Mouse (Mus musculus) common myeloid progenitor, adult 5-6 weeks (primary cell): ENCODE data around the gene Tcp10b. TPM values are rescaled to one million over a fixed set of nuclear protein-coding genes. Genes with fewer than 3 reads are reported as not detected.
A peak's percentile ranks its signal among the peaks of the same experiment; 100 is the strongest.
"Not testable (repeated sequence)": the region's sequence is repeated elsewhere in the genome, so short reads cannot be mapped to it uniquely, and the experiment has no call there.

Experiments
- ATAC-seq: replicated peaks from 2 replicates; pipeline ENCODE4 v1.8.0; 2016; ENCODE audit warnings: low read depth, mild to moderate bottlenecking, moderate TSS enrichment, inconsistent platforms; ENCODE audit not compliant: poor library complexity, severe bottlenecking
- total RNA-seq: library from RNA; stranded (forward); fragments of 200-1000, 187-1606 nt; gene quantifications from 2 replicates; pipeline ENCODE4 v1.2.3, GENCODE M21; 2017

The Tcp10b gene
- 0.09 and 0.58 TPM in 2 replicates for total RNA-seq

GRCm38 (mm10) chr17:13060804-13061203, at the start of gene Tcp10b:
TSS of gene Tcp10b (plus strand) at chr17:13061104.
- not testable (repeated sequence) for ATAC-seq

- no peak for ATAC-seq
Observed at GRCm38 (mm10) chr17:13013316-13013715, 47.6 kb upstream of the Tcp10b start.

- 0 out of 2 replicates have a peak, but pooled peaks have one; percentile 15 for ATAC-seq
Observed at GRCm38 (mm10) chr17:13036627-13037192, 24.2 kb upstream of the Tcp10b start.

GRCm38 (mm10) chr17:13043846-13044673, 16.8 kb upstream of the Tcp10b start:
- ATAC-seq, result peak; percentile 92

GRCm38 (mm10) chr17:13052124-13052813, 8.6 kb upstream of the Tcp10b start, which contains the start of gene Gpr31b:
TSS of gene Gpr31b (minus strand) at chr17:13052296.
- ATAC-seq, result peak; percentile 79

DNA sequence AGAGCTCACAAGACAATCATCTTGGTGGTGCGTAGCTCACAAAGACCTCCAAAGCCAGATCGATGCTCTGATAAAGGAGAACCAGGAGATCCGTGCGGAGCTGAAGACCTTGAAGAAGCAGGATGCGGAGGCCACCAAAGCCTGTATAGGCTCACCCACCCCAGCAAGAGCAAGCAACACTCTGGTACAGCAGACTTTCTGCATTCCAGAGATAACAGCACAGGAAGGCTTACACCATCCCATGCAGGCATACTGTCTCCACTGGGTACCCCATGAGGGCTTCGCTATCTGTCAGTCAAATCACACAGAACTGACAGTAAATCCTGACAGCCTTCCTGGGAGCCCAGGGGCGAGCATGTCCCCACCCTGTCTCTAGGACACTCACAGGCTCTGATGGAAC, 2.0 kb downstream of the Tcp10b start:
- ATAC-seq, result not testable (repeated sequence)

GRCm38 (mm10) chr17:13067864-13068385, 7.0 kb downstream of the Tcp10b start:
- not testable (repeated sequence) for ATAC-seq

DNA sequence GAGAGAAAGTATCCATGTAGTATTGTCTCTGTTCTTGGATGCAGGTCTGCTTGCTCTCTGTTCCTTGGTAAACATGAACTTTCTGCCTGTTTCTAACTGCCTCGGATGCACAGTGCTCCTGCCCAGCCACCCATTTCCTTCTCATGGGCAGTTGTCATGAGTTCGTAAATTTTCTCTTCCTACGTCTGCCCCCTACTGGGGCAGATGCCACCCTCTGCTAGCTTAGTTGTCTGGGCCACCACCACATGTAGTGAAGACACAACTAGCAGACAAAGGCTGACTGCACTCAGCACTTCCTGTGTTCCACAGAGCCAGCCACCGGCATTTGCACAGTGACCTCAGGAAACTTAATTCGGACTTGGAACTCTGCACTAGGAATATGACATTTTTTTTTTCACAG, 8.3 kb downstream of the Tcp10b start:
- ATAC-seq, result peak; percentile 74

- ATAC-seq, result not testable (repeated sequence)
Observed at GRCm38 (mm10) chr17:13091510-13091909, 30.6 kb downstream of the Tcp10b start.

DNA sequence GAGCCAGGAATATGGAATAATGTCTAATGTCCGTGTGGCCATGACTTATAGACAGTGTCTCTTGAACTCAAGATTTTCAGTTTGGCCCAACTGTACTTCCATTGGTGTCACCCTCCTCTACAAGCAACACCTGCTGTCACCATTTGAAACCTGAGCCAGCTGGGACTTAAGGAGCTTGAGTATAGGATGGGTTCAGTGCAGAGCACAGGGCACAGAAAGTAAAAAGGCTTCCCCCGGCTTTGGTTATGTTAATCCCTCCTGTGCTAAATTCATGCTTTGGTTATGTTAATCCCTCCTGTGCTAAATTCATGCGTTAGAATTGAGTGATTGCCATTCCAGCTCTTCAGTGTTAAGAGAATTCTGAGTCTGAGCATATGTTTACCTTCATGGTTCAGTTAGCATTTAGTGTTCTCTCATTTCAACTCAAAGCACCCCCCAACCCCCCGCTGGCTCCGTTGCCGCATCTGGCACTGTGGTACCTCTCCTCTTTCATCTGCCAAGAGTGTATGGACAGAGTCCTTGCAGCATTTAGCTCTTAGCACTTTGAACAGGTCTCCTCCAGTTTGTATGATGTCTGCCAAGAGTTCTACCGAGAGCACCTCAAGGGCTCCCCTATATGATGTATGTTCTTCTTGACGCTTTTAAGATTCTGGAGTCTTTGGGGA, 31.3 kb downstream of the Tcp10b start:
- ATAC-seq, result not testable (repeated sequence)

- ATAC-seq, result peak; percentile 54; the same call in 1 of the 2 replicates
Observed at GRCm38 (mm10) chr17:13092960-13093359, 32.1 kb downstream of the Tcp10b start.

- ATAC-seq, result not testable (repeated sequence)
Observed at GRCm38 (mm10) chr17:13106563-13106962, 45.7 kb downstream of the Tcp10b start.

- ATAC-seq, result not testable (repeated sequence)
Observed at GRCm38 (mm10) chr17:13112504-13113291, 51.8 kb downstream of the Tcp10b start.

DNA sequence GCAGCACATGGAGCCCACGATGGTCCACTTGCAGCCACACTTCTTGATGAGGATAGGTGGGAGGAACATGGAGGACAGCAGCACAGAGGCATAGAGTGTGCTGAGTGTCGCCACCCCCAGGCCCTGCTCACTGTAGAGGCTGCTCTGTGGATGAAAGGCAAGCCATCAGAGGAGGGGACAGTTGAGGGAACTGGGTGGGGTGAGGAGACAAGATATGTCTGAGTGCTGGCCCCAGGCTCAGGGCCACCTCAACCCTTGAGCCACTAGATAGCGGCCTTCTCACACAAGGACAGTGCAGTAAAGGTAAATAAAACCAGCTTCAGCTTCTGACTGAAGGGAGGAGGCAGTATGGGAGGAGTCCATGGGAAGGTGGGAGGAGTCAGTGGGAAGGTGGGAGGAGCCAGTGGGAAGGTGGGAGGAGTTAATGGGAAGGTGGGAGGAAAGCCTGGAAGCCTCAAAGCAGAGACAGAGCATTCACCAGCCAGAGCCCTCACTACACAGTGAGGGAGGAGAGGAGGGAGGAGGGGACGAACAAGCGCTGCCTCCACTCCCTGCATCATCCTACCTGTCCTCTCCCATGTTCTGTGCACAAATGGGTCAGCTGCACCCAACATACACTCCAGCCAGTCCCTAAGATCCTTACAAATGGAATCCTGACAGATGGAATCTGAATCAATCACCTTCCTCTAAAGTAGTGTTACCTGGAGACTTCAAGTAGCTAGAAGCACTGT, 62.6 kb downstream of the Tcp10b start:
- not testable (repeated sequence) for ATAC-seq

DNA sequence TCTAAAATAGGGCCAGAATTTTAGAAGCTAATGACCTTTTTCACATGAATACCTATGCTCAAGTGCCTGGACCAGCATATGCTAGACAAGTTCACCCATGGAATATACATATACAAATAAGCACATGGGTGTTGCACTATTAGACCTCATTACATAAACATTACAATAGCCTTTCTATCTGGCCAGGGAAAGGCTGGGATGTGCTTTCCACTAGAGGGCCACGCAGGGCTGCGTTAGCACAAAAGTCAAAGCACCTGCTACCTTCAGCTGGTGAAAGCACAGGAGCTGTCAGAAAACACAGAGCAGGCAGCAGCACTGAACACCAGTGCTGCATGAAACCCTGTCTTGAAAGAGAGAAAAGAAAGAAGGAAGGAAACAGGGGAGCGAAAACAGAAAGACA, 63.3 kb downstream of the Tcp10b start:
- ATAC-seq, result peak; percentile 33; the same call in 1 of the 2 replicates

DNA sequence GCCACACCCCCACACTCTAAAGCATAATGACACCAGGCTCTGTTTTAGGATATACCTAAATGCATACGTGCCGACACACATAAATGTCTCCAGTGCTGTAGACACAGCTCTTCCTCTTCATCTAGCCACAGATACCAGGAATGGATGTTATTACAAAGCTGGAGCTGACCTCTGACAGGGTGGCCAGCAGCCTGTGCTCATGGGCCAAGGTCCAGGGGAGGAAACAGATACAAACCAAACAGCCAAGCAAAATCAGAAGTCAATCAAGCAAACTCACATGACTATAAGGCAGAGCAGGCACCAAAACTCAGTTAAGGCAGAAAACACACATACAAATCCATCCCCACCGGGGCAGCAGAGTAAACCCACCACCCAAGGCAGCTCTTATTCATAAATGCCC, 68.4 kb downstream of the Tcp10b start:
- not testable (repeated sequence) for ATAC-seq

DNA sequence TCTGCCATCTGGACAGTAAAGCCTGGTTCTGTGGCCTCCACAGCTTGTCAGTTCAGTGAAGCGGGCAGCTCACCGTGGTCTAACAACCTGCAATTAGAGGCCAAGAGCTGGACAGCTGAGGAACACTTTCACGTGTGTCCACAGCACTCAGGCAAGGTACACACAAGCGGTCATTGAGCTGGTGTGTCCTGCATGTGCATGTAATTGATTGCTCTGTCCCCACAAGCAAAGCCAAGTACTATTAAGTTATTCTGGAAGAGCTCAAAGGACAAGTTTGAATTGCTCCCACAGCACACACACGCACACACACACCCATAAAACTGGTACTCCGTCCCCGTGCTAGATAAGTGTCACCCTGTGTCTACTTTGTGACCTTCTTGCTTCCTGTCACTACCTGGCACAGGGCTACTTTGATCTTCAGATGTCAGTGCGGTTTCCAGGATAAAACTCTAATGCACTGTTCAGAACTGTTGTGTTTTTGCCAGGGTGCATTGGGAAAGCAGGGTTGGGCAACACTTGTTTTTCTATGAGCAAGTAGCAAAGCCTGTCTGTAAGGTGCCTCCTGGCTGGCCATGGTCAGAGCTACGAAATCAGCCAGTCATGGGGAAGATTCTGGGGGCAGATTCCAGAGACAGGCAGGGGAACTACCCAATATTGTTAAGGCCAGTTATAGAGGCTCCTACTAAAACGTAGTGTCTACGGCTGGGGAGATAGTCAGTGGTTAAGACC, 69.0 kb downstream of the Tcp10b start:
- ATAC-seq, result not testable (repeated sequence)

- not testable (repeated sequence) for ATAC-seq
Observed at GRCm38 (mm10) chr17:13131710-13132109, 70.8 kb downstream of the Tcp10b start, which contains the start of gene Unc93a. TSS of gene Unc93a (minus strand) at chr17:13131810.
